Mouse (Mus musculus): ENCODE measurements at regions not wholly inside any gene's neighbourhood (a gene's known extent, or its start where the extent isn't known, plus 50 kb on each side); places are given as distances from the start of the nearest gene placed in this dataset.

- no peak overlapping the region for H3K4me2 ChIP-seq
- no peak for ATAC-seq (replicated peaks)
- H3K9me3 ChIP-seq, result no peaks in the 10 kb centered on the region
- no peak overlapping the region for H3K27ac ChIP-seq
- no peak overlapping the region for H3K4me3 ChIP-seq
- H3K4me1 ChIP-seq, result no peaks in the 10 kb centered on the region
- no peak overlapping the region for H3K9ac ChIP-seq
- no peaks in the 10 kb centered on the region for H3K36me3 ChIP-seq (replicated peaks)
- WGBS, result 64% methylated on average over 14 of the region's 14 CpGs
- H3K27me3 ChIP-seq (replicated peaks), result no peaks in the 10 kb centered on the region
Observed at GRCm38 (mm10) chr9:68561767-68562552, 91.6 kb upstream of the Rora start.

- ATAC-seq (replicated peaks), result no peak
- Histone ChIP-seq H3K9ac (no peak overlapping the region), H3K27me3 (replicated peaks) (no peaks in the 10 kb centered on the region), H3K4me3 (no peak overlapping the region), H3K9me3 (no peaks in the 10 kb centered on the region), H3K27ac (no peak overlapping the region), H3K36me3 (replicated peaks) (no peaks in the 10 kb centered on the region), H3K4me2 (no peak overlapping the region), H3K4me1 (no peaks in the 10 kb centered on the region)
- 74% methylated on average over 4 of the region's 4 CpGs for WGBS
Observed at GRCm38 (mm10) chr9:68563206-68563605, 90.4 kb upstream of the Rora start.

- no peak for ATAC-seq (replicated peaks)
- Histone ChIP-seq H3K27me3 (replicated peaks) (no peaks in the 10 kb centered on the region), H3K36me3 (replicated peaks) (no peaks in the 10 kb centered on the region), H3K4me3 (no peak overlapping the region), H3K9me3 (no peaks in the 10 kb centered on the region), H3K4me2 (no peak overlapping the region), H3K9ac (no peak overlapping the region), H3K4me1 (no peaks in the 10 kb centered on the region), H3K27ac (no peak overlapping the region)
- WGBS, result 41% methylated on average over 1 of the region's 1 CpGs
Observed at GRCm38 (mm10) chr9:68585751-68586150, 67.8 kb upstream of the Rora start.

- Histone ChIP-seq H3K4me2 (no peak overlapping the region), H3K27me3 (replicated peaks) (no peaks in the 10 kb centered on the region), H3K36me3 (replicated peaks) (no peaks in the 10 kb centered on the region), H3K4me3 (no peak overlapping the region), H3K4me1 (no peaks in the 10 kb centered on the region), H3K9ac (no peak overlapping the region), H3K27ac (no peak overlapping the region), H3K9me3 (no peaks in the 10 kb centered on the region)
- no peak for ATAC-seq (replicated peaks)
- 90% methylated on average over 8 of the region's 8 CpGs for WGBS
Observed at GRCm38 (mm10) chr9:68591023-68591422, 62.6 kb upstream of the Rora start.

- H3K4me3 ChIP-seq, result no peak overlapping the region
- H3K4me1 ChIP-seq, result no peaks in the 10 kb centered on the region
- WGBS, result 91% methylated on average over 3 of the region's 3 CpGs
- H3K27ac ChIP-seq, result no peak overlapping the region
- no peaks in the 10 kb centered on the region for H3K9me3 ChIP-seq
- no peak for ATAC-seq (replicated peaks)
- H3K27me3 ChIP-seq (replicated peaks), result no peaks in the 10 kb centered on the region
- no peaks in the 10 kb centered on the region for H3K36me3 ChIP-seq (replicated peaks)
- no peak overlapping the region for H3K9ac ChIP-seq
- H3K4me2 ChIP-seq, result no peak overlapping the region
Observed at GRCm38 (mm10) chr9:68592976-68593375, 60.6 kb upstream of the Rora start.

- no peaks in the 10 kb centered on the region for H3K27me3 ChIP-seq (replicated peaks)
- H3K36me3 ChIP-seq (replicated peaks), result no peaks in the 10 kb centered on the region
- H3K27ac ChIP-seq, result no peak overlapping the region
- H3K9ac ChIP-seq, result no peak overlapping the region
- WGBS, result 60% methylated on average over 2 of the region's 2 CpGs
- no peaks in the 10 kb centered on the region for H3K9me3 ChIP-seq
- no peak overlapping the region for H3K4me3 ChIP-seq
- ATAC-seq (replicated peaks), result no peak
- H3K4me2 ChIP-seq, result no peak overlapping the region
- no peaks in the 10 kb centered on the region for H3K4me1 ChIP-seq
Observed at GRCm38 (mm10) chr9:68594586-68594985, 59.0 kb upstream of the Rora start.

Data from midbrain, embryonic 15.5 days (tissue).